Mouse (Mus musculus): Measurements from ENCODE around the gene Shb.
A peak's percentile ranks its signal among the peaks of the same experiment; 100 is the strongest.

Shb gene

DNA sequence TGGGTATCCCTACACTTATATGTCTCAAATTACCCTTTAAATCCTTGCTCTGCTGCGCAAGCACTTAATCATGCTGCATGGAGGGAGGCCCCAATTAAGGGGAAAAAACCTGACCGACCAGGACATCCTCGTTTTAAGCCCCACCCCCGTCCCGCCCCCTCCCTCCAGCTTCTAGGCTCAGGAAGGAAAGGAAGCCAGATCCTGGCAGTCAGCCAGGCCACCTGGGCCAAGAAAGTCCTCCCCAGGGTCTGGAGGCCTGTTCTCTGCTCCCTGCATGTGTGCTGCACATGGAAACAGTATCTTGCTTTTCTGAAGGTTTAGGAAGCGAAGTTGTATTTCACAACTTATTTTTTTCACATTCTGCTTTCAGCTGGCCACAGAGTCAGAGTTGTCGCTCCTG is at the start of gene Shb:
Gene Shb (minus strand): TSS at position 96 of the 400 bp plus-strand sequence.
- no peak for DNase-seq

DNA sequence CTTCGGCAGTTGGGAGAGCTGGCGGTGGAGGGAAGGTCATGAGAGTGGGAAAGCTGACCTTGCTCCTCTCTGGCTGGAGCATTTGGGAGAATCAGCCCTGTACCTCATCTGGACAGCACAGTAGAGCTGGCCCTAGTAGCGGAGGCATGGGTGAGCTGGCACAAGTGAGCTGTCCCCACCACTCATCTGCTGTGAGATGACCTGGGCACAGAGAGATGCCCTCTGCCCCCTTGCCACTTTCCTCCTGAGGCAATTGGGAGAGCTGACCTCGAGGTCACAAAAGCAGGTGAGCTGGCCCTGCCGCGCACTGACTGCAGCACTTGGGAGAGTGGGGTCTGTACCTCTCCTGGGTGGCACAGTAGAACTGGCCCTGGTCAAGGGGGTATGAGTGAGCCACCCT is 48.8 kb upstream of the Shb start:
- no peak for DNase-seq

DNA sequence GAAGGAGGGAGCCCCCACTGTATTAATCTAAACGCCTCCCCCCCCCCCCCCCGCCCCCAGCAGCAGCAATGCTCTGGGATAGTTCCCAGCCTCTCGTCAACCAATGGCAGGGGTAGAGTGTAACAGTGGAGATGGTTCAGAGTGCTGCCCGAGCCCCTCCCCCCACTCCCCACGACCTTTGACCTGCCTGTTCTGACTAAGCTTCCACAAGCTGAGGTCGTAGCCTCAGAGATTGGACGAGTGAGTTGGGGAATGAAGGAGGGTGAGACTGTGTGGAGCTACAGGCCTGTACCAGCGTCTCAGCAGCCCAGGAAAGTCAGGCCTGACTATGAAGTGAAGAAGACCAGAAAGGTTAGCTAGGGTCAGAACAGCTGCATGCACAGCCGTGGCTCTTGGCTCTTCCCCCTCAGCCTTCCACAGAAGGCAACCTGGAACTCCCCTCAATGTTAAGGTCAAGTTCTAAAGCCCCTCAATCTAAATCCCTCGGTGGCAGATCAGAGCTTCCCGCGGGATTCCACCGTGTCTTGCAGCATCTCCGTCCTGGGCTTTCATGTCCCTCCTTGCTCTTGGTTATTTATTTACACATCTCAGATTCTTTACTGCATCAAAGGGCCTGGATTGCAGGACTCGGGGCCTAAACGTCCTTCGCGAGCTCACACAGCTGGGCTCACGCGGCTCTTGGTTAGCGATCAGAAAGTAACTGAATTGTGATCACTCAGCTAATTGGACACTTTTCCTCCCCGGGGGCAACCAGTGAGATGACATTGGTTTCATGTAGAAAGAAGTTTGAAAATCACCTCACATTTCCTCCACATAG is 46.5 kb upstream of the Shb start:
- DNase-seq: no peak

DNA sequence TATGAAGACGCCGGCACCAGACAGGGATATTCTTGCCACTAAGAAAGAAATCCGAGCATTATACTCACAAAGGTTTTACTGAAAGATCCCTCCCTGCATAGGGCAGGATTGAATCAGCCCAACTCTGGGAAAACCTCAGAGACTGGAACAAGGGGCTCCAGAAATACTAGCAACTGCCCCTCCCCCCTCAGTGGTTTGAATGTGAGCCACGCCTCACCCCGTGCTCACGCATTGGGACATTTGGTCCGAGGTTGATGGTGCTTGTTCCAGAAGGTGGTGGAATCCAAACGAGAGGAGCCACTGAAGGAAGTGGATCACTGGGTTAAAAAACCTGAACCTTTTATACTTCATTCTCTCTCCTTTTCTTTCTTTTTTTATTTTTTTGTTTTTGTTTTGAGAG is 45.4 kb upstream of the Shb start:
- DNase-seq: no peak

DNA sequence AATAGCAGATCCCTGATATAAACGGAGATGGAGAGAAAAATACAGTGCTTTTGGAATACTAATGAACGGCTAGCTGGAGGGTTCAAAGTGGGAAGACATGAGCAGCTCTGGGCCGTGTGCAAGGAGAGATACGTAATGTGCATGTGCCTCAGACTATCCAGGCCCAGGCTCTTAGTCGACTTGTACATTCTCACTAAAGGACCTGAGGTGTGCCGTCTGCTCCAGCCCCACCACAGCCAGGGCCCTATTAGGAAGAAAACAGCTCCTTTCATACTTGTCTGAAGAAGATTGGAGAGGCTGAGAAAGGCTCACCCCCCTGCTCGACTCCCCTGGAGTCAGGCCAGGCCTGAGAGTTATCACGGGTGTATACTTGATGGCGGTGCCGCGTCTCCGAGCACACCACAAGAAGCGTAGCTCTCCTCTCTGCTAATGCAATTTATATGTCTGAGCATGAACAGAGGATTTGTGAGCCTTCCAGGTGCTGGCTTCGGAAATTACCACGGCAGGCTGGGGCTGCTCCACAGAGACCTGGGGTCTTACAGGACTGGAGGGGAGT is 42.4 kb upstream of the Shb start:
- no peak for DNase-seq

DNA sequence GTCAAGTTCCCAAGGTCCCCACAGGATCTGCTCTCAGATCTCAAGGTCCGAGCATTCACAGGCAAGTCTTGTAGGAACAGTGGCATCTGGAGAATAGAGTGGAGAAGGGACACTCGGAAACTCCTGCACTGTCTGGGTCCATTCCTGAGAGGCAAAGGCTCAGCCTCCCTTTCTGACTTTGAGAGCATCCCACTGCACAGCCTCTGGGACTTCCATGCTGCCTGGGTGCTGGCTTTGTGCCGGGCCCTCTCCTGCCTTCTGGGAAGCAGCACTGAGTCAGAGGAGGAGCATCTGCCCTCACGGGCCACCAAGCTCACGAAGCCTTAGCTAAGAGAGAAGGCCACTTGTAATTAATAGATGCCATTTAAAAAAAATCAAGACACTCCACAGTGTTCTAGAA is 37.3 kb upstream of the Shb start:
- DNase-seq: no peak

DNA sequence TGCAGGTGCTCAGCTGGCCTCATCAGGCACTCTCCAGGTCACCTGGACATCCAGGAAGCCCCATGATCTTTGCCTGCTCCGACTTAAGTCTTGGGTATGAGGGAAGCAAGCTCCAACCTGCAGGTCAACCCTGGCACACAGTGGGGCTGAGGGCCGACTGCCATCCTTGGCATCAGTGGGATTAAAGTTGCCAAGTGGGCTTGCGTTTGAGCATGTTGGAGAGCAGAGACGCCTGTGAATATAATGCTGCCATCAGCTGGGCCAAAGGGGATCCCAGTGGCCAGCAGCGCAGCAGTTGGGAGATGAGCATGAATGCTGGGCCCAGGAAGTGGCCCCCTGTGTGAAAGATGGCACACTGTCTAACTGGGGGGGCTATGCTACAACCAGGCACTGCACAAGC is 25.9 kb upstream of the Shb start:
- no peak for DNase-seq

DNA sequence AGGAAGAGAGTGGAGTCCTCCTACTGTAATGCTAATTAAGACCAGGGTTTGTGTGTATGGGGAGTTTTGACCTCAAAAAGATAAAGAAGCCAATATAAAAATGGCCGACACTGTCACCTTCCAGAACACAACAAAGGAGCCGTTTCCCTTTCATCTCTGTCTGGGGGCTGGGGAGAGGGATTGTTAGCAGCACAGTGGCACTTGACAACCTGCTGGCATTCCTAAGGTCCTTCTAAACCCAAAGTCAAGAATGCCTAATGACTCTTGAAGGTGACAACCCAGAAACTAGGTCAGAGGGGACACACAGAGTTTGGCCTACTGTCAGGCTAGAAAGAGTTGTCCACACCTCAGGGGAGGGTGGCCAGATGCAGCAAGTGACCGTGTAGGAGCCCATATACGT is 20.3 kb upstream of the Shb start:
- DNase-seq: no peak

DNA sequence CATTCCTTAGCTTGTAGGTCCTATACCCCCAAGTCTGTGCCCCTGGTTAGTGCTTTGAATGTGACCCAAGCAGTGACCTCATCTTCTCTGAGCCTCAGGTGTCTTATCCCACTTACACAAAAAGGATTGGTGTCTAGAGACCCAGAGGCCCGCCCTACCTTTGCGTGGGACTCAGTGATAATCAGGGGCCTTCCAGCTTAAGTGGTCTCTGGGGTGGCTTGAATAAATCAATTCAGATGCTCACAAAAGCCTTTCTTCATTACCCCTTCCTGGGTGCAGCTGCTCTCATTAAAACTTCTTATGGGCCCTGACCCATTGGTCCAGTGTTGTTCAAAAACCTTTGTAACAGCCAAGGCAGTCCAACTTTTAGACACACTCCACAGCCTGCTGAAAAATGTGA is 18.7 kb upstream of the Shb start:
- DNase-seq: no peak

DNA sequence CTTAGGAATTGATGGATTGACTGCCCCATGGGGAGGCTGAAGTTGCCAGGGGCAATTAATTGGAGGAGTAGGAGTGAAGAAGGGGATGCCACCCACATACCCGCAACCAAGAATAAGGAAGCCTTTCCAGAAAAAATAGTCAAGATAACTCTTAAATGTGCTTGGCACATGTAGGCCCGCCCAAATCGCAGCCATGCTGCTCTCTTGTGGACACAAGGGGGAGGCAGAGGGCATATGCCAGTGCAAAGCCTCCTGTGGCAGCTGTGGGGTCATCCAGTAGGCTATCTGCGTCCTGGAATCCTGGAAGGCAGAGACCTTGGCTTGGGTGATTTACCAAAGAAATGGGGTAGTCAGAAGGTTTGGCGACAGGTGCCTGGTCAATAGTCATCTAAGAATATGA is 17.2 kb upstream of the Shb start:
- DNase-seq: no peak

DNA sequence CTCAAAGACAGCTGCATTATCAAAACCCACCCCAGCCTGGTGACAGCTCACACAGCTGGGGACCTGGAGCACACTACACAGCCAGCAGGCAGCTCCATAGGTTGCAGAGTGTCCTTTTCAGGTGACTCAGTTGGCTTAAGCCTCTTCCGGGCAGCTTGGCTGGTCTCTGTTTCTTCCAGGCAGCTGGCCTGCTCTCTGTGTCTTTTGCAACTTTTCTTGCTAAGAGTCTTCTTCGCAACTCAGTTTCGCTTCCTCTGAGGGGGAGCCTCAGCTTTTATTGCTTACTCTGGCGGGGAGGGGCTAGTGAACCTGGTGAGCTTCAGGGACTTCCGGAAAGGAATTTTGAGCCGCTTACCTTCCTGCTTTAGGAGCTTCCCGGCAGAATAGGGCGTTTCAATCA is 13.6 kb upstream of the Shb start:
- no peak for DNase-seq

DNA sequence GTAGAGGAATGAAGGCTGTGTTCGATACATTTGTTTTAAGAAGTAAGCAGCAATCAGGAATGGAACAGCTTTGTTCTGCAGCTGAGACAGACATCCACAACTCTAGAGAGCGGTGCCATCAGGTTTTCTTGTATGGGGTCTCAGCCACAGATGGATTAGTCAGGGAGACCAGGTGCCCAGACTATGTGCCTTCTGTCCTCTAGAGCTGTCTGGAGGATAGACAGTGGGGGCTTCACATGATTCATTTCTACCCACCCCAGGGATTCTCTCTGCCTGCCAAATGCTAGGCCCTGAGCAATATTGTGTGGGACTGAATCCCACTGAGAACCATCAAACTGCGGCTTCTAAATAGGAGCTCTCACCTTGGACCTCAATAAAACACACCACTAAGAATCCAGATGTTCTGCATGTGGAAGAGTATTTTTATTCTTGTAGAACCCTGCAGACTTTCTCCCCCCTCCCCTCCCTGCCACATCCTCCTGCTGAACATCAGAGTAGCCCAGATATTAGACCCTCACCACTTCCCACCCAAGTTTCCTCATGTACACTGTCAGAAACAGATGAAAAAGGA is 11.3 kb upstream of the Shb start:
- no peak for DNase-seq

DNA sequence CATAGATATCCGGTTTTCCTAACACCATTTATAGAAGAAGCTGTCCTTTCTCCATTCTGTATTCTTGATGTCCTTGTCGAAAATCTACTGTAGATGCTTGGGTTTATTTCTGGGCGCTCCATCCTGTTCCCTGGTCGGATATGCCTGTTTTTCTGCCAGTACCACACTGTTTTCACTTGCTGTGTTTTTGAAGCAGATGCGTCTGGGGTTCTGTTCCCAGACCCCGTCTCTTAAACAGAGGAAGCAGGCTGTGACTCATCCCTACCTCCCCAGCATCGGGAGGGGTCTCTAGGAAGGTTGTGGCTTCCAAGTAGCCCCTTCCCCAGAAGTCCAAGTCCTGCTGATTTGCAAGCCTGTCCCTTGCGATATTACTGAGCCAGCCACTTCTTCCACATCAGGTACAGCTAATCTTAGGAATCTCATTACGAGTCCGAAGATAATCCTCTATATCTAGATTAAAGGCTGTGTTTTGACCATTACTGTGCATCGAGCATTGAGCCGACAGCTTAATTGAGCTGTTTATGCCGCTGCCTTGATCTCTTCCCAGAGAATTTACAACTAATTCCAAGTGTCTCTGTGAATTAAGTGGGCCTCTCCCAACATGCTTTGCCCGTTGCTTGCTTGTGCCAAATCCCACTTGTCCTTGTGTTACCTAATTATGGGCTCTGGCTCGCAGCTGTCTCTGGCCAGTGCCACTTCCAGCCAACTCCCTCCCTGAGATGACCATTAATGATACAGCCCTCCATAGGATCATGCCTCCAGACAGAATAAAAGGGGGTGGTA is 8.1 kb upstream of the Shb start:
- DNase-seq: no peak

DNA sequence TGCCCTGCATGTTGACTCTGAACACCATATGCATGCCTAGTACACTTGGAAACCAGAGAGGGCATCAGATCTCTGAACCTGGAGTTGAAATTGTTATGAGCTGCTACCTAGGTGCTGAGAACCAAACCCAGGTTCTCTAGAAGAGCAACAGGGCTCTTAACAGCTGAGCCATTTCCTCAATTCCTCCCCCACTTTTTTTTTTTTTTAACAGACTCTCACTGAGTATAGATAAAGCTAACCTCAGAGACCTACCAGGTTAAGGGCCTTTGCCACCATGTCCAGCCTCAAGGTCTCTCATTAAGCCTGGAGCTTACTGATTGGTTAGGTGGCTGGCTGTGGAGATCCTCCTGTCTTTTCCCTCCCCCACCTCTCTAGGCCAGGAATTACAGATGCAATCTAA is 6.9 kb upstream of the Shb start:
- no peak for DNase-seq

DNA sequence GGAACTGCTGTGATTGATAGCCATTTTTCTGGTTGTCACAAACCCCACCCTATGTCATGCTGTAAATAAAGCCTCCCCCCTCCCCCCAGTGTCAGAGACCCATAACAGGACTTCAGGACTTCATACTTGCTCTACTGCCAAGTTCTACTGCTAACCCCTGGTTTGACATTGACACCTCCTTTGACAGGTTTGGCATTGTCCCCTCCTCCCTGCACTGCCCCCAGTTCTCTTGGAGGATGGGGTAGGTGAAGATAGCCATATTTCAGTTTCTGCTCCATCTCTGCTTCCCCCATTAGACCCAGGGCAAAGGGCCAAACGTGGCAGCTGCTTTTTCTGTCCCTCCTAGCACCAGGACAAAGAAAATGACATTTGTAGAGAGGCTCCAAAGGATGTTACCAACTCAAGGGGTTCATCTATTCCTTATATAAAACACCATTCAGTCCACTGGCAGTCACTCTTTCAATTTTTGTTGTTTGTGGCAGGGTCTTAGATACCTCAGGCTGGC is 1.2 kb upstream of the Shb start:
- DNase-seq: no peak

DNA sequence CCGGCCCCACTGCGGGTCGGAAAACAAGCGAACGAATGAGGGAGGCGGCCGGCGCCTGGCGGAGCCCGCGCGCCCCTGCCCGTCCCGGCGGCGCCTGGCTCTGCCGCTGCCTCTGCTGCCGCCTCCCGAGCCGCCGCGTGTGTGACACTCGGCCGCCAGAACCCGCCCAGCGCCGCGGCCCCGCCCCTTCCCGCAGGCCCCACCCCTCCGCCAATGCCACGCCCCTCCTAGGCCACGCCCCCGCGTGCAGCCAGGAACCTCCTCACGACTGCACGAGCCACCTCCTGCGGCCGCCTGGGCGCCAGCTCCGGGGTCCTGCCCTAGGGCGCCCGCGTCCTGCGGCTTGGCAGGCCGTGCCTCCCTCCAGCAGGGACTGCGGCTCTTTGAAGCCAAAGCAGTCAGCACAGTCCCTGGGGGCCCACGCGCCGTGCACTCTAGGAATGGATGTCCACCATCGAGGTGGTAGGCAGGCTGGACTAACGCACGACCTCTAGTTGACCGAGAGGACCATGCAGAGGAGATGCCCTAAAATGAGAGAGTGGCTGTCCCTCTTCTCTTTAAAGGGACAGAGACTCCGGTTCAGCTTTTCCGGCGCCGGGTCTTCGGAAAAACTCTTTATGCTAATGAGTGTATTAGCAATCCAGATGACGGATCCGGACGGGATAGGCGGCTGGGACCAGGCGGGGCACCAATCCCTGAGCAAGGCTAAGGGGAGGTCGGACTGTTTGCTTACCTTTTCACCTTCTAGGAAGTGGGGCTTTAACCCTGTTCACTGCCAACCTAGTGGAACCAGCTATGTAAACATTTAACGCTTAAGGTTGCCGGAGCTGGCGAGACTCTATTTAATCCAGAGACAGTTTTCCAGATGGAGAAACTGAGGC is 1.4 kb downstream of the Shb start:
- peak; percentile 85 for DNase-seq

DNA sequence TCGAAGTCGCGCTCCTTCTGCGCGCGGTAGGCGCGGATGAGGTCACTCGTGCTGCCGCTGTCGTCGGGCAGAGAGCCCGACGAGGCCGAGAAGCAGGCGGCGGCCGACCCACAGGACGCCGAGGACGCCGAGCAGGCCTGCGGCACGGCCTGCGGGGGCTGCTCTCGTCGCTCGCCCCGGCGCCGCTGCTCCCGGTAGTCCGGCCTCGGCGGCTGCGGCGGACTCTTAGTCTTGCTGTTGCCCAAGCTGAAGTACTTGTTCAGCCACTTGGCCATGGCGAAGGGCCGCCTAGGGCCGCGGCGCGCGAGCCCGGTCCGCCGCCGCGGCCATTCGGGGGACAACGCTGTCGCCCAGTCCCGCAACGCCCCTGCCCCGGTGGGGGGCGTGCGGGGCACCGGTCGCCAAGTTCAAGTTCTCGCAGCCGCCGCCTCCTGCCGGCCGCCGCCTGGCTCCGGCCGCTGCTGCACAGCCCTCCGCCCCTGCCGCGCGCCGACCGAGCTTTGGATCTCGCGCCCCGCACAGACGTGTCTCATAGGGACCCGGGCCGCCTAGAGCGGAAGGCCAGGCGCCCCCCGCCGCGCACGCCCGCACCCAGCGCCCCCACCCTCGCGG is 2.2 kb downstream of the Shb start:
- peak; percentile 50 for DNase-seq

DNA sequence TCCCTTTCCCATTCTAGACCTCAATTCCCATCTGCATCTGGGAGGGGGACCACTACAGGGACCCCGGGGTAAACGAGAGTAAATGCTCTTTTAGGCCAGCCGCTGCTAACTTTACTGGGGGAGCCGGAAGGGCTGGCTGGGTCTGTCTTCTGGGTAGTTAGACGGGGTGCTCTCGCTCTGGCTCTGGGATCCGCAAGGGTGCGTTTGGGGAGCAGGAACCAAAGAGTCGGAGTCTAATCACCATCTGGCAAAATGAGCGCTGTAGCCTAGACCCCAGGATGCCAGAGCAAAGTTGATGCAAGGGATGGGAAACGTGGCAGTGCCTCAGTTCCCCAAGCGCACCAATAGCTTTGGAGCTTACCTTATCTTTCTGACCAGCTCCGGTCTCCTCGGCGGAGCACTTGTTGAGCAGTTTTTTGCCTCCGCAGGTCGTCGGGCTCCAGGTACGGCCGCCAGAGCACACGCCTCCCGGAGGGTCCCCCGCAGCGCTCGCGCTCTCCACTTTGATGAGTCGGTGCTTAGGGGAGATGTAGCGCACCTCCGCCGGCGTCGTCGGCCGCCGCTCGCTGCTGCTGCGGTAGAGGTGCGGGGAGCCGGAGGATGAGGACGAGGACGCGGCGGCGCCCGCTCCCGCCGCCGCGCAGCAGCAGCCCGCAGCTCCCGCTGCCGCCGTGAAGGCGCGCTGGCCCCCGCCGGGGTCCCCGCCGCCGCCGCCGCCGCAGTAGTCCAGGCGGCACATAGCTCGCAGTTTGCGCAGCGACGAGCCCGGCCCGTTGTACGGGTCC is 2.9 kb downstream of the Shb start:
- DNase-seq: peak; percentile 14

DNA sequence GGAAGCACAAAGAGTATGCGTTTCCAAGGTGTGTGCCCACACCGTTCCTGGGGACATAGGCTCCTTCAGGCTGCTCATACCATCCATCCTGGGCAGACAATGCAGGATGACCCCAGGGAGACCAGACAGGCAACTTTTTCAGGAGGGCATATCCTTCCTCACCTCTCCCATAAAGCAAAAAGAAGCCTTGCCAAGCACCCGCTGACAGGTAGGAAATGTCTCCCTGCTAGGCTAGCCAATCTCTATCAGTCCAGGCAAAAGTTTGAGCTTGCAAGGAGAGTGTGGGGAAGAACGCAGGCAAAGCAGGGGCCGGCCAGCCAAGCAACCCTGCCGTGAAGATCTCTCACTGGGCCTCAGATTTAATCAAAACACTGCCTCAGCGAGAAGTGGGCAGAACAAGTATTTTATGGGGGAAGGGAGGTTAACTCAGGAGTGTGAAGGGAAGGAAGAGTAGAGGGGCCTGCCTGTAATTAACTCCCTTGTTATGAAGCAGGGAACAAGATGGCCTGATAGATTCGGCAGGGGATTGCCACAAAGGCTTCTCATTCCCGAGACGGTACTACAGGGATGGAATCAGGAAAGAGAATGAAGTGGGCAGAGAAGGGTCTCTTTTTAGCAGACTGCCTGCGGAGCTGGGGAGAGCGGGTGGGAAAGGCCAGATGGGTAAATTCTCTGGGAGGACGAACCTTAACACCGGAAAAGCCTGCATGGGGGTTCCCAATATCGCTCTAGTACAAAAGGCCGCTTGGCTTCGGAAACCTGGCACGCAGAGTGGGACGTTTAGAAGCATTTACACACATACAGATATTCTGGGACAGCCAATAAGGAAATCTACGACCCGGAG is 3.7 kb downstream of the Shb start:
- no peak for DNase-seq
